Mouse (Mus musculus) monocyte, adult 5-6 weeks (primary cell): ENCODE results near the gene Palm2. TPM values are rescaled to one million over a fixed set of nuclear protein-coding genes. Genes with fewer than 3 reads are reported as not detected.

Source experiments
- ATAC-seq: fragments of 153-309, 156-312 bp; replicated peaks from 2 replicates; pipeline ENCODE4 v1.8.0; 2017; ENCODE audit warnings: mild to moderate bottlenecking; ENCODE audit not compliant: low TSS enrichment, insufficient number of reproducible peaks, severe bottlenecking, poor library complexity, low FRiP score
- total RNA-seq: library from RNA; stranded (forward); fragments of 200-1000, 200-491, 200-594 nt; gene quantifications from 3 replicates; pipeline ENCODE4 v1.2.3, GENCODE M21; 2017

Gene Palm2
- total RNA-seq, 1 experiment from 2014 or later = not detected

DNA sequence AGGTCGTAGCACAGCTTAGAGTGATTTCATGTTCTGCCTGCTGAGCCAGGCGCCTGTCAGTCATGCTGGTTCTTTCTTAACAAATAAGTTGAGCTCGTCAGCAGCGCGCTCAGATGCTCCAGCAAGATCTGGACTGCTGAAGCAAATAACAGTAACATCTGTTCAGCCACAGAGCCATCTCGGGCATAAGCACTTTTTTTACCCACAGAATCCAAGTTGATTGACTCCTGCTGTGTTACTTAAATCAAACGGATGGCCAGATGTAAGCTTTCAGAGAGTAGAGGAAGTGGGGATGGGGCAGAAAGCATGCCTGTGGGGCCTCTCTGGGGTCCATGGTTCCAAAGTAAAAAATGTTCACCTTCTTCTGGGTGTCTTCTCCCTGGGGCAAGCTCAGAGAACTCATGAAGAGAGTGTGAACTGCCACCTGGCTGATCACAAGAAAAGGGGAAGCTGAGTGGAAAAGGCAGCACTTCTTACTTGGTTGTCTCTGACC is 286.9 kb downstream of the Palm2 start:
- ATAC-seq = no peak

DNA sequence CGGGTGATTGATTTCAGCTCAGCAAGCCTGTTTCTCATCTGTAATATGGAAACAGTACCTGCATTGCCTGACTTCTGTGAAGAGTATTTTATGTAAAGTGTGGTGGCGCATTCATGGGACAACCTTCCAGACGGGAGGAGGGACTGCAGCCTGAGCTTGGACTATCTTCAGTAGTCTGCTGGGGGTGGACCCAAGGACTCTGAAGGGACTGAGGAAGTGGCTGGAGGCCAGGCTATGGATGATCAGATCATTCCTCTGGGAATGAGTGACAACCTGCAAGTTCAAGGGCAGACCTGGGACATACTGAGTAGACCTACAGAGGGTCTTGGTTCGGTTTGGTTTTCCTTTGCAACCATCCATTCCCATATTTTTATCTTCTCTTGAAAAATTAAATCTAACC is 288.2 kb downstream of the Palm2 start:
- no peak for ATAC-seq

DNA sequence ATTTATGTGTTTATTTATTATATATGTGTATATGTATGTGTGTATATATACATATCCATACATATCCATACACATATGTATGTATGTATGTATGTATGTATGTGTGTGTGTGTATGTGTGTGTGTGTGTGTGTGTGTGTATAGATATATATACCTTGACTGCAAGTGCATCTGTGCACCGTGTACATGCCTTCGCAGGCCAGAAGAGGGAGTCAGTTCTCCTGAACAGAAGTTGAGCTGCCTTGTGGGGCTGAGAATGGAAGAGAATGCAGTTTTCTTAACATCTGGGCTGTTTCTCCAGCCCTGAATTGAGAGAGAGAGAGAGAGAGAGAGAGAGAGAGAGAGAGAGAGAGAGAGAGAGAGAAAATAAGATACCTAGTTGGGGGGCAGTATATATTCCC is 289.6 kb downstream of the Palm2 start:
- ATAC-seq = no peak

DNA sequence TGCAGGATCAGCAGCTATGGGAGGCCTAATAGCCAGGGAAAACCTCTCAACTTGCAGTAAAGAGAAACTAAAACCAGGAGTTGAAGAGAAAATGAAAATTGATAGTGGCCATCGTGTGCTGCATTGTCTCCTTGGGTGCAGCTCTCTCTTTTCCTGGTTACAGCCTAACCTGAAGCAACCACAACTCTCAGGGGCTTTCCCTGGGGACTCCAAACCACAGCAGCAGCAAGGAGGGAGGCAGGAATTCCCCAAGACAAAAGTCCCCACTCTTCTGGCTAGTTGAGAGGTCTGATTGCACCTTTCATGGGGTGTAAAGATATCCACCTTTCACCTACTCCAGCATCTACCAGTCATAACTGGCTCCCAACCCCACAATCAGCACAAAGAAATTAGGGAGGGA is 291.5 kb downstream of the Palm2 start:
- no peak for ATAC-seq

DNA sequence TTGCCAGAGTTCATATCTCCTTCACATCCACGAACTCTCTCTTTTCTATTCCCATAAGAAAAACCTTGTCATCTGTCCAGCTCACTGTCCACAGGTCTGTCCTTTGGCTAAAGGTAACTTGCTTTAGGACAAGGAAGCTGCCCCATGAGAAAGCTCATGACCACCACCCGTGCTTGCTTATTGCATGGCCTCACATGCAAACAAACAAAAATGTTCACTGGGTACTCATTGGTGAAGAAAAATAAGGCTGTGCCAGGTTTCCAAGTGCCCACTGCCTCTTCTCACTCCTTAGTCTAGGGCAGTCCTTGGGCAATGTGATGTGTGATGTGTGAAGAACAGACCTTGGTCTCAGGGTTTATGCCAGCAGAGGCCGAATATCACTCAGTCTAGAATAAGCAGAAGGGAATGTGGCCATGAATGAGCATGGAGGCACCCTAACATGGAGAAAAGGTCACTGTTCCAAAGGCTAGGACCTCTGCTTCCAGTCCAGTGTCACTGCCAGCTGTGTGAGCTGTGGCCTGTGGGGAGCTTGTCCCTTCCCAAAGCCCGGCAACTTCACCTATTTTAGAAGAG is 294.6 kb downstream of the Palm2 start:
- no peak for ATAC-seq

DNA sequence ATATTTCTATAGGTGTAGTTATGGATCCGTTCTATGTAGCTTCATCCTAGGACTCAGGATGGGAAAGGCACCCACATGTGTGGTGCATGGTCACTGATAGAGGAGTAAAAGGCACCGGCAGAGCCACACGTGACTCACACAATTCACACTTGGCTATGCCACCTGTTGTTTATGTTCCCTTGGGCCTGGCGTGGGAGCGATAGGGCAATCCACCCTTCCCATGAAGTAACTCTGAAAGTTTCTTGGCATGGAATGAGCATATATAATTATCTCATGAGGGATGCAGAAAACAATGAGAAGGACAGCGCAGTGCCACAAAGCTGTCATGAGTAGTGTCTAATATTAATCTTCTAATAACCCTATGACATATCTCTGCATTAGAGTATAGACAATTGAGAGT is 296.0 kb downstream of the Palm2 start:
- ATAC-seq = no peak

DNA sequence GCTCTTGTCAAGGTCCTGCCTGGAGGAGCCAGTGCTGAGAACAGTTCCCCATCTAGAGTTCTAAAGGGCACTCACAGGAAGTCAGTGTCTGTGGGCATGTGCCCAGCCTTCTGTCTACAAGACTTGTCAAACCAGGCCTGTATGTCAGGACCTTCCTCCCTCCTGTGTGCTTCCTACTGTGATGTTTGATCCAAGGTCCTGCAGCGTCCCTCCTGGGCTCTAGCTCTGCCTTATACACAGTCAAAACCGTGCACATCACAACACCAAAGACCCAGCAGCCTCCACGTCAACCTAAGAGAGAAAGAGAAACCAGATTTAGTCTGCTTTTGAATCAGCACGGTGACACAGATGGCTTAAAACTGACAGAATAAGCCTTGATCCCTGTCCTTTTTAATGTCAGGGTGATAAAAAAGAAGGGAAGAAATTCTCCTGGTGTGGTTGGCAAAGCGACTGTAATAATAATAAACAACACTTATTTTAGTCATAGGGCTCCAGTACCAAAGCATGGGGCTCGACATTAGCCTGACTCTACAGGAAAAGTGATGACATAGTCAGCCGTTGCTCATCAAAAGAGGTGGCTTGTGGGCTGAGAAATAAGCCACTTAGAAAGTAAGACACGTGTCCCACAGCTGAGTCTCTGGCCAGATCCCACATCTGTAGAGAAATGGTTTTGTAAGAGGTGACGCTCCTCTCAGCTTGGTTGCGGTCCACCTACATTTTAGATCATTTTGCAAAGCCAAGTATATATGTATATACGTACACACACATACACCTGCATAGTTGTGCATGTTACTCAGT is 297.0 kb downstream of the Palm2 start:
- no peak for ATAC-seq

DNA sequence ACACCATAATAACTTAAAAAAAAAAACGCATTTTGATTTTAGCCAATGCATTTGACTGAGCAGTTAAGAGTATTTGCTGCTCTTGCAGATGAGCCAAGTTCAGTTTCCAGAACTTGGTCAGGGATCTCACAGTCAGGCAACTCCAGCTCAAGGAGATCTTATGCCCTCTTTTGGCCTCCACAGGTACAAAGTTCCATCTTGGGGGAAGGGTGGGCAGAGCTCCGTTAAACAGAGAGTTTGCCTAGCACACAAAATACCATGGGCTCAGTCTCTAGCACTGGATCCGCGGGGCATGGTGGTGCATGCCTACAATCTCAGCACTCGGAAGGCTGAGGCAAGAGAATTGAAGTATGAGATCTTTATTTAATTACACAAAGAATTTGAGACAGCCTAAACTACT is 298.3 kb downstream of the Palm2 start:
- no peak for ATAC-seq

DNA sequence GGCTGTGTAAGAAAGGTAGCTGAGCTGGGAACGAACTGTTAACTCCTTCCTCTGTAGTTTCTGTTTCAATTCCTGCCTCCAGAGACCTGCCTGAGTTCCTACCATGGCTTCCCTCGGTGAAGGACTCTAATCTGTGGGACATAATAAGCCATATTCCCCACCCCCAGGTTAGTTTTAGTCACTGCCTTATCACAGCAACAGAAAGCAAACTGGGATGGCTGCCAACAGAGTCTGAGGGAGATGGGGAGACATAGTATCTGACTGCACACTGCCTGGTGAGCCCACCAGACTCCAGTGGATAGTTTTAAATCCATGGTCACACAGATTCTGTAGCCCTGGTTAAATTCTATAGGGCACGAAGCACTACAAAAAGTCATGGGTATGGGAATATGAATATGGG is 299.4 kb downstream of the Palm2 start:
- no peak for ATAC-seq

DNA sequence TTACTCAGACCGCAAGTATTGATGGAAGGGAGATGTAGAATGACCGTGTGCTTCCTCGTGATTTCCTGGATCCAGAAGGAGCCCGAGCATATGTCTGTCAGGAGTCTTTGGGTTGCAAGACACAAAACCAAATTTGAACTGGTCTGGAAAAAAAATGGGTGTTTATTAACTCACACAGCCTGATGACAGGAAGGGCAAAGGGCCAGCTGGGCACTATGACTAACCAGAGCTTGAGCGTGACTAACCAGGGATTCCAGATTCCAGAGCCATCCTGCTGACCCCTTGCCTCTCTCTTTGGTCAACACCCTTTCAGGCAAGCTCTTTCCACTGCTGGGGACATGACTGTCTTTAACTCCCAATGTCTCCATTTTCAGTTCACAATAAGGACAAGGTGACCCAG is 301.4 kb downstream of the Palm2 start:
- ATAC-seq = no peak

DNA sequence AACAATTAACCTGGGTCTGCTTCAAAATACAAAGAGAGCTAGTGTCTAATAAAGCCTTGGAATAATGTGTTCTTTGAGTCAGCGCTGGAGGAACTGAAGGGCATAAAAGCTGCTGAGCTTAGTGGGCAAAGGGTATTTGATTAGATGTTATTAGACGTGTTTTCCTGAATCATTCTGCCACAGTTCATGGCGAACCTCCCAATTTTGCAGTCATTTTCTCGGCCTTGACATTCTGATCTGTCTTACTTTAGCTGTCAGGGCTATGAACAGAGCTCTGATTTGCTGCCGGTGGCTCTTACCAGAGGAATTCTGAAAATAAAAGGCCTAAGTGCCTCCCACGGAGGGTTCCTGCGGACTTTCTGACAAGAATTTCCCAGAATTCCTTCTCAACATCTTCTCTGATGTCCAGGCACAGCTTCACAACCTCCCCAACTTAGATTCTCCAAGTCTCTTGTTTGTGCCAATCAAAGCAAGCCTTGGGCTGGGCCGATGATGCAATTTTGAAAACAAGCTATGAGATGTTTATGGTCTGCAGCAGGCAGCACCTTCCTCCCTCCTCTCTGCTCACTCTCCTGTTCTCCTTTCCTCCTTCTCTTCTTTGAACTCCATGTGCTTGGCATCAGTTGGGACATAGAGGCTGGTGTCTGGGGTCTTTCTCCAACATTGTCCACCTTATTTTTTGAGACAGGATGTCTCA is 305.0 kb downstream of the Palm2 start:
- no peak for ATAC-seq

DNA sequence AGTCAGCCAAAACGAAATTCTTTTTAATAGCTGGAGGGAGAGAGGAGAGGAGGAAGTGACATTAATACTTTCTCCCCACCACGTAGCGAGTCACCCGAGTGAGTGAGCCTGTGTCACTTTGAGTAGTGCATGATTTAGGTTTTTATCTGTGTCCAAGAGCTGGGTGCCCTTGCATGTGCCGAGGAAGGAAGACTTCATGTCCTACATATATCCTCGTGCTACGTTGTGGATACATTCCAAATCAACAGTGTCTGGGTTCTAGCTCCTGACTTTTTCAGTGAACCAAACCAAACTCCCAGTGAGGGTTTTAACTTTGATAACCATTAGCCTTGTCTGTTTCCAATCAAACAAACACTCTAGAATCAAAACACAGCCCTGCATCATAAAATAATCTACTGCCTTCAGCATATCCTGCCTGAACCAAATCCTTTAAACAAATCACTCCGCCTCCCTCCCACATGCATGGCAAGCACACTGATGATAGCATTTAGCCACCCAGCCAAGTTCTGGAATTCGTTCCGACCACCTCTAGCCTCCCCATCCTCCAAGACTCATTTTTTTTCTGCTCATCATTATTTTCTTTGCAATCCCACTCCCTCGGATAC is 309.4 kb downstream of the Palm2 start:
- ATAC-seq = no peak

DNA sequence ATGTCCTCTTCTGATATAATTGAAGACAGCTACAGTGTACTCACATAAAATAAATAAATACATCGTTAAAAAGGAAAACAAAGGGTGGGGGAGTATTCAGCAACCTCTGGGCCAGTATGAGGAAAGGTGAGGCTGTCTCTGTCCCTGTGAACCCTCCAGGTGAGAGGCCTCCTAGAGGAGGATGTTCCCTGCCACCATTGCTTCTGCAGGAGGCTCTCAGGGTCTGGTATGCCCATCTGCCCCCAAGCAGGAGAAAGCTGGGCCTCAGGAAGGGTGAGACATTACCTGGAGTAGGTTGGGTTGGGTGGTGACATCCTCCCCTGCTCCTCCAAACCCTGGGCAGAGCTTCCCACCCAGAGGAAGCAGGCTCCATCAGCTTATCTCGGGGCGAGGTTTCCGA is 316.6 kb downstream of the Palm2 start:
- no peak for ATAC-seq

DNA sequence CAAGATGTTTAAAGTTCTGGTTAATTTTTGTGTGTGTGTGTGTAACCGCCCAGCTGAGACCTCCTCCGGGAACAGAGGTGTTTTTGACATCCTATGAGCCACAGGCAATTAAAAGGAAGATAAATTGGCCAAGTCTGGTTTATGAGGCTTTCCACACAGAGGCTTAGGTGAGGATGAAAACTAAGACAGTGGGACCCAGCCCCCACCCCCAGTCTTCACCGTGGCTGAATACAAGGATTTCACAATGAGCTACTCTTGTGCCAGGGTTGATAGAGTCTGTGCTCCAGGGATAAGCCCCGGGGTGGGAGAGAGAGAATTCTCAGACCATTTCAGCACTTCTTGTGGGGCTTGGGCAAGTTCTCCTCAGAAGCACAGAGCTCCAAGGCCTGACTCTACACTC is 317.0 kb downstream of the Palm2 start:
- no peak for ATAC-seq

DNA sequence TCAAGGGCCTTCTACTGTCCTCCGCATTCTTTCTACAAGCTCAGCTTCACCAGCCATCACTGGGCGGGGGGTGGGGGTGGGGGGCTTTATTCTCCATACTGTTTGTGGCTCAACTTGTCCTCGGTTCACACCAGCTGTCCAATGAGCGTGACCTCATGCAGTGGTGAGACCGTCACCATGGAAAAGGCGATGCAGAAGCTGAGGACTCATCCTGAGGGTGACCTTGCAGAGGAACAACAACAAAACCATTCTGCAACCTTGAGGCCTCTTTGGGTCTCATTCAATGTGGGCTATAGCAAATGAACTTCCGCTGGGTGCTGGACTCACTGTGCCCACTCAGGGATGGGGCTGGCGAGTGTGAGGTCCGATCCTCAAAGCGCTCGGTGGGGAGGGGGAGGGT is 317.5 kb downstream of the Palm2 start:
- ATAC-seq = no peak

DNA sequence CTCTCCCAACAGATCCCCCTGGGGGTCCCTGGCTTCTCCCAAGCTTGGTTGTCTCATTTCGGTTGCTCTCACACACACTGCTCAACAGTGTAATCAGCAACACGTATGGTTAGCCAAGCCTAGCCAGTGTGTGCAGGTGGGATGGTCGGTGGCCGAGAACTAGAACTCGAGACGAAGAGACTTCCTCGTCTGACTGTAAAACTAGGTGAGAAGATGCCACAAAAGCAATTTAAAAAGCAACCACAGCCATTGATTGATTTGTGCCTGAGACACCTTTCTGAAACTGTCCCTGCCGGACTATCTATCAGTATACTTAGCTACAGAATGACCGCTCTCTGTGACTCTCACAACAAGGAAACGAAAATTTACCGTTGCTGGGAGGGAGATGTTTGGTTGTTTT is 321.0 kb downstream of the Palm2 start:
- ATAC-seq = no peak

DNA sequence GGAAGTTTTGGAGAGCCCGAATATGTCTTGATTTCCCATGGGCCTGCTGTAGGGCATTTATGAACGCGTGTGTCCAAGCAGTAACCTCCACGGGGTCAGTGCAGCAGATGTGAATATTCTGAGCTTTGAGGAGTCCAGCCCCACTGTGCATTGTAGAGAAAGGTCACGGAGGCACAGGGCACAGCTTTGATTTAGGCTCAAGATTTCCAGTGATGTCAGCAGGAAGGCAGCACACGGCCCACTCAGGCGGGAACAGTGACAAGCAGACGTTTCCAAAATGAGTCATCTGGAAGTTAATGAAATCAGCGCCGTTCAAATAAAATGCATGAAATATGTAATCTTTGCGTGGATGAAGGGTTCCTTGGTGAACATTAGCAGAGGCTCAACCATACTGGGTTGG is 323.9 kb downstream of the Palm2 start:
- no peak for ATAC-seq
